Mouse (Mus musculus): ENCODE results near the gene Cdc42bpb.

The Cdc42bpb gene

GRCm38 (mm10) chr12:111386642-111387120, 9.2 kb upstream of the Cdc42bpb start:
- DNase-seq (ENCODE audit: inconsistent age in 2 of 2, low spot score in 1 of 2): peak; percentile 64 to 84

GRCm38 (mm10) chr12:111385883-111386641, 8.5 kb upstream of the Cdc42bpb start:
- no peak for DNase-seq (ENCODE audit: inconsistent age in 2 of 2, low spot score in 1 of 2)

DNA sequence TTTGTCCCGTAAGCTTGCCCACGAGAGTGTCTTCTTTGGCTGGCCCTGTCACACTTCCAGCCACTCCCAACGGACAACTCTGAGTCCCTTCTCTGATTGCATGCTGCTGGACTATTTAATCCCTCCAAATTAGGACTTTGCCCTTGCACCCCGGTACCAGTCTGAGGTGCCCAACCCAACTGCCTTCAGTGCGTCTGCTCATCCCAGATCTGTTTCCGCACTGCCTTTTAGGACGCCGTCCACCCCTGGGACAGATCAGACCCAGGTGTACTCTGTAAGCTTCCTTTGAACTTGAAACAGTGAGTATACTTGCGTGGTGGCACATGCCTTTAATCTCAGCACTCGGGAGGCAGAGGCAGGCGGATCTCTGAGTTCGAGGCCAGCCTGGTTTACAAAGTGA, 1.3 kb upstream of the Cdc42bpb start:
- no peak for DNase-seq (ENCODE audit: inconsistent age in 2 of 2, low spot score in 1 of 2)

DNA sequence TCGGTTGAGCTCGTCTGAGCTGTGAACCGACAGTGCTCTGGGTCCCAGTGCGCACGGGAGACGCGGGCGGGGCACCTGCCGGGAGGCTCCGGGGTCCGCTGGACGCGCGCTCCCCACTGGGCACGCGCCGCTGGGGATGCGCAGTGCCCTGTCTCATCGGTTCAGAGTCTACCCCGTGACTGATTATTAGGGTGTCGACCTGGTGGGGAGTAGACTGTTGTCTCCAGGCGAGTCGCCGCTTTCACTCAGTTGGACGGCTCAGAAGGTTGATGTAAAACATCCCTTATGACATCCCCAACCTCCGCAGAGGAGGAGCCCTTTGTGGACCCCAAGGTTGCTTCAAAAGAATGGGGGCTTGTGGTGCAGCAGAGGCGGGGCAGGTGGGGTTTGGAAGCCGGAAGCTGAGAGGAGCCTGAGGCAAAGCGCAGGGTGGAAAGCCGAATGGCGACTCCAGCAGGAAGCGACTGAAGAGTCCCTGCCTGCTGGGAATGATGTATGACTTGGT, 520 bp upstream of the Cdc42bpb start:
- no peak for DNase-seq (ENCODE audit: inconsistent age in 2 of 2, low spot score in 1 of 2)

GRCm38 (mm10) chr12:111376826-111377331, 639 bp downstream of the Cdc42bpb start:
- DNase-seq (ENCODE audit: inconsistent age in 2 of 2, low spot score in 1 of 2): peak; percentile 79 to 90

- DNase-seq (ENCODE audit: inconsistent age in 2 of 2, low spot score in 1 of 2): peak in 1 of 2 experiments; percentile 79
These were observed 1.5 kb downstream of the Cdc42bpb start for GRCm38 (mm10) chr12:111376053-111376452.

DNA sequence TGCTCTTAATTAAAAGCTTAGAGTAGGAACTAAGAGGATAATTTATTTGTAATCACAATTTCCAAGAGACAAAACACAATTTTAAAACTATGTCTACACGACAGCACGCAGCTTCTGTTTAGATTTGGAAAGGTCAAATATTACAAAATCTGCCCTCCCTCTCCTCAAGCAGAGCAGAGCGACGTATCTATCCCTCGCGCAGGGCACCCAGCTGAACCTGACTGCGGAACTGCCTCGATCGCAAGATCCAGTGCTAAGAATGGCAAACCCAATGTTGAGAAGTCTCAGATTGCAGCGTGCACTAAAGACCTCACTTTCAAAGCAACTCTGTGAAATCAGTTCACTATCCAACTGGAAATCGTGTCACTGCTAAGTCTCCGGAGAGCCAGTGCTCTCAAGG, 2.0 kb downstream of the Cdc42bpb start:
- DNase-seq (ENCODE audit: inconsistent age in 2 of 2, low spot score in 1 of 2): peak in 1 of 2 experiments; percentile 63

DNA sequence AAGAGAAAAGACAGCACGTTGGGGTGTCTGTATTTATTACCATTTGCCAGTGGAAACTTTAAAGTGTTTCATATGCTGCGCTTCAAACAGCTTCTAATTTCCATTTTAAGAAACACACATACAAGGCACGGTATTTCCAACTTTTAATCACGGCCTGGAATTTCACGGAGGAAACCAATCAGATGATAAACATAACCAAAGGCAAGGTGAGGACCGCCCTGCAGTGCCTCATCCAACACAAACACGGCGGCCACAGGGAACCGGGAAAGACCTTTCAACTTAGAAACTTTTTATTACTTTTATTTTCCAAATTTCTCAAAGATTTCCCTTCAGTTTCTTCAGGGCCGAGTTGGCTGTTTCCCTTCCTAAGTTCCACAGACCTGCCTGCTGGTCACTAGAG, 2.8 kb downstream of the Cdc42bpb start:
- no peak for DNase-seq (ENCODE audit: inconsistent age in 2 of 2, low spot score in 1 of 2)

DNA sequence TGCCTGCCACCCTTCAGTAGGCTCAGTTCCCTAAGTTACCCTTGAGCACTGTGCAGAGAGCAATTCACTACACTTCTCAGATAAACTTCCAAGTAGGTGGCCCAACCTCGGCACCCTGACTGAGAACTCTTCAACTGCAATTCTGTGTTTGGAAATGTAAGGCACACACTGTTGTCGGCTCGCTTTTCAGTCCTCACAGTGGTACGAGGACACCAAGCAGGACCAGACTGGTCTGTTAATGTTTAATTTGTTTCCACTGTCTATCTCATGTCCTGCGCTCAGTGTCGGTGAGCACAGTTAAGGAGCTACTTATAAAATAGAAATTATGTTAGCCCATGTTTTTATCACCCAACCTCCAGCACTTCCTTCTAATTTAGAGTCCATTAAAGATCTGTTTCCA, 4.1 kb downstream of the Cdc42bpb start:
- DNase-seq (ENCODE audit: inconsistent age in 2 of 2, low spot score in 1 of 2): no peak

DNA sequence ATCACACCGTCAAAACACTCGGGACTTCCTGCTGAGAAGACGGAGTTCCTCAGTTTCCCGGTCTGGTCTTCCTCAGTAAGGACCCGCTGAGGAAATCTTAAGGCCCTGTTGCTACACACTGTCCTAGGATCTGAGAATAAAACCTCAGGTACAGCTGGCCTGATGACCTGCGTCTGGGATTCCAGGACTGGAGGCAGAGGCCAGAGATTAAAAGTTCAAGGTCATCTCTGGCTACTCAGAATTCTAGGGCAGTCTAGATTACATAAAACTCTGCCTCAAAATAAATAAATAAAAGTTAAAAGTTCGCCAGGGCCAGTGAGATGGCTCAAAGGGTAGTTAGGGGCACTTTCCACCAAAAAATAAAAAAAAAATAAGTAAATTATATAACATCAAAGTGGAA, 5.6 kb downstream of the Cdc42bpb start:
- DNase-seq (ENCODE audit: inconsistent age in 2 of 2, low spot score in 1 of 2): peak in 1 of 2 experiments; percentile 75

GRCm38 (mm10) chr12:111370249-111370648, 7.3 kb downstream of the Cdc42bpb start:
- DNase-seq (ENCODE audit: inconsistent age in 2 of 2, low spot score in 1 of 2): no peak

GRCm38 (mm10) chr12:111367065-111367464, 10.5 kb downstream of the Cdc42bpb start:
- DNase-seq (ENCODE audit: inconsistent age in 2 of 2, low spot score in 1 of 2): no peak

- DNase-seq (ENCODE audit: inconsistent age in 2 of 2, low spot score in 1 of 2): no peak
These were observed 13.3 kb downstream of the Cdc42bpb start for GRCm38 (mm10) chr12:111364234-111364633.

- no peak for DNase-seq (ENCODE audit: inconsistent age in 2 of 2, low spot score in 1 of 2)
These were observed 16.0 kb downstream of the Cdc42bpb start for GRCm38 (mm10) chr12:111361319-111362098.

DNA sequence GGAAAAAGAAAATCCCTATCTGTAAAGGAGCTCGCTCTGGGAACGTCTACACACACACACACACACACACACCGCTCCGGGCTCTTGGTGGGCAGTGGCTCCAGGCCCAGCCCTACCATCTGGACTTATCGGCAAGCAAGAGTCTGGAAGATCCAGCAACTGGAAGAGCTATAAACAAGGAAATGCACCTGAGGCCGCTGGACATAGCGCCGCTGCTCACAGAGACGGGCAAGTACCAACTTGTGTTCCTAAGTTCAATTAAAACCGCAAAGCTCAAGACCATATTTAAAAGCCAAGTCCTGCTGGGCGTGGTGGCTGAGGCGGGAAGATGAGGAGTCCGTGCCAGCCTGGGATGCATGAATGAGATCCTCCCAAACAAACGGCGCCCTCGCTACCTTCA, 16.8 kb downstream of the Cdc42bpb start:
- DNase-seq (ENCODE audit: inconsistent age in 2 of 2, low spot score in 1 of 2): no peak

DNA sequence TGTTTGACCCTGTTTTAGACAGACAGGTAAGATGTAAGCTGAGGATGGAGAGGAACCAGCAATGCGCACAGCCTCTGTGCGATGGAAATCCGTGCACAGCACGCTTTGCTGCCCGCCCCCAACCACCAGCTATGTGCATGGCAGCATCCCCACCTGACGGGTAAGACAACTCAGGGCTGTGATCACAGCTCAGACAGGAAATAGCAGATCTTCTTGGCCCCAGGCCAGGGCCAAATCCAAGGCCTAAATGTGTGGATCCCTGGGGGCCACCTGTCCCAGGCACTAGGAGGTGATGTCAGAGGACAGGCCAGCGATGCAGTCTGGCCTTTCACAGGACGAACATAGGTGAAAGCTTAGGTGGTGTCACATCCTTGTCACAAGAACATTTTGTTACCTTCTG, 21.3 kb downstream of the Cdc42bpb start:
- peak in 1 of 2 experiments; percentile 29 for DNase-seq (ENCODE audit: inconsistent age in 2 of 2, low spot score in 1 of 2)

DNA sequence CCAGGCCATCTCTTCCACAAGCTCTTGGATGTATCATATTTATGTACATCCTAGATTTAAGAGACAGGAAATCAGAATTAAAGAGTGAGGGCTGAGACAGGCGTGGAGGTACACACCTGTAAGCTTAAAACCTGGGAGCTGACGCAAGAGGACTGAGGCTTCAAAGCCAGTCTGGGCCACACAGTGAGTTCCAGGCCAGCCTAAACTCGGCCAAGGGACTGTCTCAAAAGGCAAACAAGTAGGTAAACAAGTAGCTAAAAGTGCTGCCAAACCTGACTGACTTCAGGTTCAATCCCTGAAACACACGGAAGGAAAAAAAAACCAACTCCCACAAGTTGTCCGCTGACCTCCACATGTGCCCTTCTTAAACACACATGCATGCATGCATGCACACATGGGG, 23.4 kb downstream of the Cdc42bpb start:
- DNase-seq (ENCODE audit: inconsistent age in 2 of 2, low spot score in 1 of 2): no peak

DNA sequence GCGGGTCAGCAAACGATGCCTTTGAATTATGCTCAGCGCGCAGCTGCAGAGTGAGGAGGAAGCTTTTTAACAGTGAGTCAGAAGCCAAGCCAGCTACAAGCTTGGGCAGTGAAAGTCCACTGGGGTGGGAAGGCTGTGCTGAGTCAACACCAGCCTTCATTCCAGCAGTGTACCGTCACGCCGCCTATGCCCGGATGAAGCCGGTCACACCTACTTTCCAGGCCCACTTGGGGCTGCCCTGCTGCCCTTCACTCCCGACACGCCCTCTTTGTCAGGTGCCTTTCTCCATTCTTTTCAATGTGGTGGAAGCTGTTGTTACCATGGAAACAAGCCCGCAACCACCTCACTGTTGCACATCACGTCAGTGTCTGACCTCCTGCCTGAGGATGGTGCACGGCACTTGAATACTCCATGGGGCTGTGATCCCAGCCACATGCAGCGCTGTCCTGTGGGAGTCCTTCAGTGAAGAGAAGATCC, 24.0 kb downstream of the Cdc42bpb start:
- peak; percentile 65 to 74 for DNase-seq (ENCODE audit: inconsistent age in 2 of 2, low spot score in 1 of 2)

- DNase-seq (ENCODE audit: inconsistent age in 2 of 2, low spot score in 1 of 2): no peak
These were observed 24.5 kb downstream of the Cdc42bpb start for GRCm38 (mm10) chr12:111353008-111353407.

- no peak for DNase-seq (ENCODE audit: inconsistent age in 2 of 2, low spot score in 1 of 2)
These were observed 25.0 kb downstream of the Cdc42bpb start for GRCm38 (mm10) chr12:111352520-111352919.

GRCm38 (mm10) chr12:111349540-111350231, 27.8 kb downstream of the Cdc42bpb start:
- peak; percentile 72 to 74 for DNase-seq (ENCODE audit: inconsistent age in 2 of 2, low spot score in 1 of 2)
